Mouse (Mus musculus) kidney, postnatal 10 days (tissue): ENCODE measurements around the gene 2900011O08Rik.
"Not testable (repeated sequence)": the region's sequence is repeated elsewhere in the genome, so short reads cannot be mapped to it uniquely, and the experiment has no call there.

Experiments
- DNase-seq: peaks from one replicate; pipeline ENCODE4 v3.0.0; 2021; ENCODE audit warnings: mixed read lengths

The 2900011O08Rik gene

DNA sequence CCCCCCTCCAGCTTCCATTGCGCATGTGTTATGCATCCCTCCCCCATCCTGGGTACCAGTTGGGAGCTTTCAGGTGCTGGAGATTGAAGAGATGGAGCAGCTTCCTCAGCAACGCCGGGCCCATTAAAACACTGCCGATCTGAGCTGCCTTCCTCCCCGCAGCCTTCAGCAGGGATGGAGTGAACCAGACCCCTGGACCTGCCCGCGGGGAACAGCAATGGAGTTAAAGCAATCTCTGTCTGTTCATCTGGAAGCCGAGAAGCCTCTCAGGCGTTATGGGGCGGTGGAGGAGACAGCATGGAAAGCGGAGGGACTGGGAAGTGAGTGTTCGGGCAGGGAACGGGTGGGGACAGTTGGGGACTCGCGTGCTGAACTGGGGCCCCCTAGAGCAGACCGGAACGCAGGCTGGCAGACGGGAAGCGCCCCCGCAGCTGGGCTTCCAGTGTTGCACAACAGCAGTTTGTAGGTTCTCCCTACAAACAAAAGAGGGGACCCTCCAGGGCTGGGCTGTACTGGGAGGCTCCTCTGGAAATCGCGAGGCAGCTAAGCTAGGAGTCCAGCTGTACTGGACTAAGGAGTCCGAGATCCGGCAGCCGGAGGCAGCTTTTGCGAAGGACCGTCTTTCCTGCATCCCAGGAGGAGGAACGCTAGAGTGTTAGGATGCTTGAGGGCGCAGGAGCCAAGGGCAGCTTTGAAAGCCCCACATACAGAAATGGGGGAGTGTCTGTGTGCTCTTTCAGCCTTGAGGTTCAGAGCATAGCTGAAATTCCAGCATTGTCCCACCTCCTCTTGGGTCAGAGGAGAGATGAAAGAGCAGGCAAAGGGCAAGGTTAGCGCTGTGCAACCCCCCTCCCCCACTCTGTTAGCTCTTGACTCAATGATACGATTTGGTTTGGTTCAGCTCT is at the start of gene 2900011O08Rik, which contains the start of gene Ifitm7:
2900011O08Rik (plus strand) TSS at position 31 of the 905 bp plus-strand sequence.
Ifitm7 (minus strand) TSS at position 315 of the 905 bp plus-strand sequence.
- peak; percentile 10 for DNase-seq

- peak; percentile 83 for DNase-seq
Observed at GRCm38 (mm10) chr16:13940139-13940846, 46.1 kb upstream of the 2900011O08Rik start.

GRCm38 (mm10) chr16:13940847-13941395 is 45.5 kb upstream of the 2900011O08Rik start:
- DNase-seq, result no peak

- no peak for DNase-seq
Observed at GRCm38 (mm10) chr16:13944178-13944577, 42.2 kb upstream of the 2900011O08Rik start.

GRCm38 (mm10) chr16:13944752-13945151 is 41.7 kb upstream of the 2900011O08Rik start:
- DNase-seq, result no peak

DNA sequence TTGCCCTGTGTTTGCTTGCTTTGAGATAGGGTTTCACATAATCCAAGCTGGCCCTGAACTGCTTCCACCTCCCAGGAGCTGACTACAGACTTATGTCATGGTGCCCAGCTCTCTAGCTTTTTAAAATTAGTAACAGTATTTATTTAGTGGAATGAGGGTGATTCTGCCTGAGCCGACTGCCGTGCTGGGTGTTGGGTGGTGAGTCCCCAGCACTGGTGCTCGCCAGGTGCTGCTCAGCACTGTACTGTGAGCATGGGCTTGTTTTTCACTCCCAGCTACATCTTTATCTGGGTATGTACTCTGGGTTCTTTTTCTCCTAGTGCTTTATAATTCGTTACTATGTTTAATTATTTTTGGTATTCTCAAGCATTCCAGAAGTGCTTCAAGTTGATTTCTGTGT is 41.3 kb upstream of the 2900011O08Rik start:
- DNase-seq, result no peak

DNA sequence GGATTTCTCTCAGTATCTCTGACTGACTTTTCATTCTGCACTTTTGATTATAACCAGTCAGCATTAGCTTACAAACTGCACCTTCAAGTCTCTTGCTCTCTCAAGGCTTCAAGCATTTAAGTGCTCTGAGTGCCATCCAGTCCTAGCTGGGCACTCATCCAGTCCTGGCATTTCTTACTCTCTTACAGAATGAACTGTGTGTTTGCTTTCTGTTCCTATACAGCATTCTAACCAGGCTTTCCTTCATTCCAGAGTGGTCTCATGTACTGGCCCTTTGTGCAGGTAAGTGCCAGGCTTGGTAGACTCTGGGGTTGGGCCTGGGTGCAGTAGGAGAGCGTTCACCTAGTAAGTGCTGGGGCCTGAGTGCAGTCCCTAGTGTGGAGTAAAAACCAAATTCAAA is 40.1 kb upstream of the 2900011O08Rik start:
- no peak for DNase-seq

GRCm38 (mm10) chr16:13951245-13951644 is 35.2 kb upstream of the 2900011O08Rik start:
- DNase-seq, result no peak

DNA sequence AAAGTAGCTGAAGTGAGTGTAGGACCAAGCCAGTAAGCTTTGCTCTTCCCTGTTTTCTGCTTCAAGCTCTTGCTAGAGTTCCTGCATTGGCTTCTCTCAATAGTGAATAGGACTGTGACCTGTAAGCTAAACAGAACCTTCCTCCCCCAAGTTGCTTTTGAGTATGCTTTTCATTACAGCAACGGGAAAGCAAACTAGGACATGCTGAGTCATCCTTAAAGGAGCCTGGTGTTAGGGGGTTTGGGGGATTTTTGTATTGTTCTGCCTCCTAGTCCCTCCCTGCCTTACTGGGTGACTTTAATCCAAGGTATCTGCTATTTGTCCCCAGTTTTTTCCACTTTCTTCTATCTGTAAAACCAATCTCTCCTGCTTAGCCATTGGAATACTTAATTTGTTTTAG is 24.4 kb upstream of the 2900011O08Rik start:
- DNase-seq, result no peak

DNA sequence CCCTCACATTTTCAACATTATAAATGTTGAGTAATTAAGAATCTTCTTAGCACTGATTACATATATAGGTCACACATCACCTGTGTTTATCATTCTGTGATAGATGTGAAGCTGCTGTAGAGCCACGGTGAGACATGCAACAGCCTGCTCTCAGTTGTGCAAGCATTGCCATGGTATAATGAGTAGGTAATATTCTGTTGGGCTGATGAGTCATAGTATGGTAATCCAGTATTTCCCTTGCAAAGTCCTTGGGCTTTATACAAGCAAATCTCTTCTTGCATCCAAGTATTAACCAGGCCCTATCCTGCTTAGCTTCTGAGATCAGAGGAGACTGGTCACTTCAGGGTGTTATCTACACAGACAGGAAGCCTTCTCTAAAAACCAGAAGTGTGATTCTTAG is 17.3 kb upstream of the 2900011O08Rik start:
- no peak for DNase-seq

GRCm38 (mm10) chr16:13972051-13972450 is 14.4 kb upstream of the 2900011O08Rik start:
- no peak for DNase-seq

DNA sequence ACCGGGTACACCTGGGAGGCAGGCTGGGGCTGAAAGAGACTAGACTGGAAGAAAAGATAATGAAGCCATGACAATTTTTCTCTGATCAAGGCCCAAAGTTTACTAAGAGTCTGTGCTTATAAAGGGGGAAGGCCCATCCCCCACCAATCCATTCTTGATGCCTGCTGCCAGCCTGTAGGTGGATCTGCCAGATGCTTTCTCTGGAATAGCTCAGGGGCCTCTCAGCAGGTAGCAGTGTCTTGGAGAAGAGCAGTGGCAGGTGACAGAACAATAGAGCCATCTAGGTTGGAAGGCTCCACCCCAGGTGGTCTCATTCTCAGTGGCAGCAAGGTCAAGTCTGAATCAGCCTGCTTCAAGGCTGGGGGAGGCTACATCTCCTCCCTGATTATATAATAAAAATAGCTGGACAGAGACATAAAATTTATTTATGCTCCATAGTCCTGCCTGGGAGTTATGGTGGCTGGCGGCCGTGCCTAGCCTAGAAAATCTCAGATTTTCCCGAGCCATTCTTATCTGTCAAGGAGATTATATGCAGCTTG is 10.0 kb upstream of the 2900011O08Rik start:
- not testable (repeated sequence) for DNase-seq

GRCm38 (mm10) chr16:13977026-13977425 is 9.4 kb upstream of the 2900011O08Rik start:
- not testable (repeated sequence) for DNase-seq

DNA sequence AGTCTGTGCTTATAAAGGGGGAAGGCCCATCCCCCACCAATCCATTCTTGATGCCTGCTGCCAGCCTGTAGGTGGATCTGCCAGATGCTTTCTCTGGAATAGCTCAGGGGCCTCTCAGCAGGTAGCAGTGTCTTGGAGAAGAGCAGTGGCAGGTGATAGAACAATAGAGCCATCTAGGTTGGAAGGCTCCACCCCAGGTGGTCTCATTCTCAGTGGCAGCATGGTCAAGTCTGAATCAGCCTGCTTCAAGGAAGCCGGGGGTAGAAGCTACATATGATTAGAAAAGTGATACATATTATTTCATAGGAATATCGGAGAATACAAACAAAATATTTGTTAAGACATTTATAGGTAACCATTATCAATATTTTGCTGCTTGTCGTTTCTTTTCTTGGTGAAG is 4.7 kb upstream of the 2900011O08Rik start:
- DNase-seq, result not testable (repeated sequence)

DNA sequence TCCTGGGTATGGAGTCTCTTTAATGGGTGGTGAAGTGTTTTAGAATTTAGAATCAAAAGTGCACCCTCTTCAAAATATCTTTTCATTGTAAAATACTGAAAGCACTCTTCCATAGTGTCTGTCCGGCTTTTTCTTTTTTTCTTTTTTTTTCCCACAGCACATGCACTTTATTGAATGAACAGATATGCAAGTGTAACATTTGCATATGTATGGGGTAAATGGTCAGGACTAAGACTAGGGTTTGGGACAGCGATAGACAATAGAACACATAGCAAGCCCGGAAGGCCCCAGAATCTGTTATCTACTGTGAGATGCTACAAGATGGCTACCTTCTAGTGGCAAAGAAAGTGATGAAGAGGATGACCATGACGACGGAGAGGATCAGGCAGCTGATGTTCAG is 3.2 kb upstream of the 2900011O08Rik start:
- DNase-seq, result no peak

DNA sequence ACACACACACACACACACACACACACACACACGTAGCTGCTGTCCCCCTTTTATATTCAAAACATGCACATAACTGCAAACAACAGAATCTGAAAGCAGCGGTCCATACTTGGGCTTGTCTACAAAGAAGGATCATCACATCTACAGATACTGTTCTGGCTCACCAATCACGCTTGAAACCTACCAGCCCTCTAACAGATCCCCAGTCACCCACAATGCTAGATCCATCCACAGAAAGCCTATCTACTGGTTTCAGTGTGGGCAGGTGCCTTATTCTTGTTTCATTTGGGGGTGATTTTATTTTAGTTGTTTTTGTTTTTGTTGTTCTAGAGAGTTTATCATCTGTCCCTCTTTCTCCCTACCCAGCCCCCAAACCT is 219 bp upstream of the 2900011O08Rik start:
- DNase-seq, result no peak

GRCm38 (mm10) chr16:13992518-13993248 is 6.3 kb downstream of the 2900011O08Rik start:
- no peak for DNase-seq

DNA sequence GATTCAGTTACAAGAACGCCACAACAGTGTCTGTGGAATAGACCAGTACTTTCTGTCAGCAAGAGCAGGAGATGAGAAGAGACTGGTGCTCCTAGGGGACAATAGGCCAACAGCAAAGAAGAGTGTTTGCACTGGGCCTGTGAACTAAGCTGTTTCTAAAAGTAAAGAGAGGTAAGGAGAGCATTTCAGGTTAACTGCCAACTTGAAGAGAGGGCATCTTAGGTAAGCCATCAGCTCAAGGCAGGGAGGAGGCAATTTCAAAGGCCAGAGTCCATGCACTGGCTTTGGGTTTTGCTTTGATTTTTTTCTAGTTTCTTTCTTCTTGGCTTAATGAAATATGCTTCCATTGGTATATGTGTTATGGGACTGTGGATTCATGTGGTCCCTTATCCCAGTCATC is 7.7 kb downstream of the 2900011O08Rik start:
- DNase-seq, result no peak

- DNase-seq, result no peak
Observed at GRCm38 (mm10) chr16:13994502-13994901, 8.1 kb downstream of the 2900011O08Rik start.

DNA sequence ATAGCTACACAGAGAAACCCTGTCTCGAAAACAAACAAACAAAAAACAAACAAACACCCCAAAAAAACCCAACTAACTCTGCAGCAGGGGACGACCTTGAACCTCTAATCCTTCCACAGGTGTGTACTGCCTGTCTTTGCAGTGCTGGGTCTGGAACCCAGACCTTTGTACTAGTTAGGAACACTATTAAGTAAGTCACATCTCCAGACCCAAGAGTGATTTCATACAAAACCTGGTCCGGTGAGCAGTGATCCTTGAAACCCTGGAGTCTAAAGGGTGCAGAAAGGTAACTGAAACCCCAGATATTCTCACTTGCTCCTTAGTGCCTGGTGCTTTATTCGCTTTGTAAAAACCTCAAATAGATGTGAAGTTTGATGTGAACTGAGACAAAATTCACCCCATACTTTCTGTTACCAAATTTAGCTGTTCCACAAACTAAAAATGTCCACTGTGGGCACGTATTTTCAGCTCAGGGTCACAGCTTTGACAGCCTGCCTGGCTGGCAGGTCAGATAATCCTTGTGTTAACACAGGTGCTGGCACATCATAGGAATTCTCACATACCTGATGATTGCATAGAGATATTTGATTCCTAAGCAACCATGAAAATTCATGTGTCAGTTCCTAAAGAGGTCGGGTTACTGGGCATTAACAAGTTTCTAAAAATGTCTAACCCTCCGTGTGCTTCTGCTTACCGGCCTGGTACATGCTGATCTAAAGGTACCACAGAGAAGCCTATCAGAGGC is 17.2 kb downstream of the 2900011O08Rik start:
- peak; percentile 9 for DNase-seq

DNA sequence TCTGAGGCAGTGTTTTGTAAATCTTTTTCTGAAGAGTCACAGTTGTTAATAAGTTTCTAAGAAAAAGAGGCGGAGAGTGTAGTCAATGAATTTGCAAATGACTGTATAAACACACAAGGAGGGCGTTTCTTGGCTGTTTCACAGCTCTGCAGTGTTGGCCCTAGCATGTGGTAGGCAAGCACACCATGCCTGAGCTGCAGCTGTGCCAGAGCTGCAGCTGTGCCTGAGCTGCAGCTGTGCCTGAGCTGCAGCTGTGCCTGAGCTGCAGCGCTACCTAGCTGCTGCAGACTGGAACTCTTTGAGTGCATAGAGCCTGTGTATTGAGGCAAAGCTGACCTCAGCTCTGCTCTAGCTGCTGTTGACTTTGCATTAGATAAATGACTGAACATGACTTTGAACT is 17.8 kb downstream of the 2900011O08Rik start:
- peak; percentile 50 for DNase-seq

GRCm38 (mm10) chr16:14004726-14005125 is 18.3 kb downstream of the 2900011O08Rik start:
- DNase-seq, result no peak
